Mouse (Mus musculus) mesoderm, embryonic 11.5 days (tissue): Measurements from ENCODE around the gene Uba1.
"Not testable (repeated sequence)": the region's sequence is repeated elsewhere in the genome, so short reads cannot be mapped to it uniquely, and the experiment has no call there.

Experiments used
- DNase-seq: peaks from one replicate; pipeline ENCODE4 v3.0.0-alpha.2; 2012; ENCODE audit warnings: low read depth, low spot score

Uba1 gene

DNA sequence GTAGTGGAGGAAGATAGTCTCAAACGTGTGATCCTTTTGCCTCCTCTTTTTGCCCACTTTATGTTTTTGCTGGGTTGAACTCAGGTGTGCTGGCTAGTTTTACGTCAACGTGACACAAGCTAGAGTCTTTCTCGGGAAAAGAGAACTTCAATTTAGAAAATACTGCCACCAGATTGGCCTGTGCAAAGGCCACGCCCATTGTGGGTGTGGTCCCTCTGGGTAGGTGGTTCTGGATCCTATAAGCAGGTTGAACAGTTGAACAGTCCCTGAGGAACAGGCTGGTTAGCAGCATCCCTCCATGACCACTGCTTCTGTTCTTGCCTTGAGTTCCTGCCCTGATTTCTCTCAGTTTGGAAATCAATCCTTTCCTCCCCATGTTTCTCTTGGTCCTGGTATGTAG, 70.6 kb downstream of the Uba1 start:
- DNase-seq = no peak

DNA sequence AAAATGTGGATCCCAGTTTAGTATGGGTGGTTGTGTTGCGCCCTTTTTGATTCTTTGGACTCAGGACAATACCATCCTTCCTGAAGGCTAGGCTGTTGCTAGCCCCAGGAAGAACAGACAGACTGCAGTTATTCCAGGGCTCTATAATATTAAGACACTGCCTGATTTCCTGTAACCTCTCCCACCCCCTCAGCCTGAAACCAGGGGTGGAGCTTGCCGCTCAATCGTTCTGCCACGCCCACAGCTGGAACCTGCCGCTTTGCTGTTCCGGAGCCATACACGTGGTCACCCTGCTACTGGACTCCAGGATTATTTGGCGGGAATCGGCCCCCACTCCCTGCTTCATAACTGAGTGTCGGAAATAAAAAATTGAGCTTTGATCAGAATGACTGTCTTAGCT, 71.9 kb downstream of the Uba1 start:
- not testable (repeated sequence) for DNase-seq
